Mouse (Mus musculus) layer of hippocampus, adult 9-10 months (tissue): ENCODE measurements around the gene Ap1b1.

Source experiments
- DNase-seq: peaks from one replicate; pipeline ENCODE4 v3.0.0; 2022; ENCODE audit warnings: low spot score

Gene Ap1b1

GRCm38 (mm10) chr11:5035421-5035820 lies 48.8 kb downstream of the Ap1b1 start:
- peak; percentile 65 for DNase-seq

- DNase-seq = no peak
These were observed 50.7 kb downstream of the Ap1b1 start for GRCm38 (mm10) chr11:5037146-5037854.

GRCm38 (mm10) chr11:5040585-5040984 lies 54.0 kb downstream of the Ap1b1 start:
- no peak for DNase-seq

GRCm38 (mm10) chr11:5041144-5041780 lies 54.6 kb downstream of the Ap1b1 start:
- DNase-seq = no peak

- no peak for DNase-seq
These were observed 56.2 kb downstream of the Ap1b1 start for GRCm38 (mm10) chr11:5042645-5043381.

GRCm38 (mm10) chr11:5046321-5046926 lies 59.8 kb downstream of the Ap1b1 start:
- no peak for DNase-seq

GRCm38 (mm10) chr11:5051629-5052028 lies 65.0 kb downstream of the Ap1b1 start:
- no peak for DNase-seq

- DNase-seq = no peak
These were observed 65.7 kb downstream of the Ap1b1 start for GRCm38 (mm10) chr11:5052200-5052854.

GRCm38 (mm10) chr11:5054151-5054550 lies 67.5 kb downstream of the Ap1b1 start:
- no peak for DNase-seq

- DNase-seq = no peak
These were observed 68.2 kb downstream of the Ap1b1 start for GRCm38 (mm10) chr11:5054874-5055273.

- DNase-seq = no peak
These were observed 69.6 kb downstream of the Ap1b1 start for GRCm38 (mm10) chr11:5055945-5056938.

- DNase-seq = no peak
These were observed 70.4 kb downstream of the Ap1b1 start for GRCm38 (mm10) chr11:5057064-5057463.

- DNase-seq = no peak
These were observed 70.9 kb downstream of the Ap1b1 start for GRCm38 (mm10) chr11:5057541-5057855.

GRCm38 (mm10) chr11:5057856-5058641 lies 71.4 kb downstream of the Ap1b1 start, which contains the start of gene Rasl10a:
TSS of gene Rasl10a (plus strand) at chr11:5058128.
- no peak for DNase-seq

- DNase-seq = no peak
These were observed 72.2 kb downstream of the Ap1b1 start for GRCm38 (mm10) chr11:5058783-5059182.

- no peak for DNase-seq
These were observed 72.6 kb downstream of the Ap1b1 start for GRCm38 (mm10) chr11:5059230-5059629.

- no peak for DNase-seq
These were observed 73.1 kb downstream of the Ap1b1 start for GRCm38 (mm10) chr11:5059704-5060156.

GRCm38 (mm10) chr11:5060756-5061412 lies 74.3 kb downstream of the Ap1b1 start:
- DNase-seq = no peak

- DNase-seq = peak; percentile 81
These were observed 75.0 kb downstream of the Ap1b1 start for GRCm38 (mm10) chr11:5061413-5062139.
